Mouse (Mus musculus) stomach, adult 2 months (tissue): ENCODE results near the gene Tas2r123. TPM values are rescaled to one million over a fixed set of nuclear protein-coding genes. Genes with fewer than 3 reads are reported as not detected.

ENCODE experiments used
- polyA plus RNA-seq: library from polyadenylated mRNA; depleted of rRNA; stranded (reverse); fragments of >200 nt; gene quantifications from 2 replicates; pipeline ENCODE4 v1.2.3, GENCODE M21; 2012; rRNA removed

Tas2r123 gene
- not detected in 2 replicates for polyA plus RNA-seq

GRCm38 (mm10) chr6:132846842-132847241, at the start of gene Tas2r123:
TSS of gene Tas2r123 (plus strand) at chr6:132847142.

GRCm38 (mm10) chr6:132802518-132802917, 44.4 kb upstream of the Tas2r123 start, which contains the start of gene Tas2r117:
TSS of gene Tas2r117 (plus strand) at chr6:132802818.

GRCm38 (mm10) chr6:132855138-132855537, 8.2 kb downstream of the Tas2r123 start, which contains the start of gene Tas2r116:
TSS of gene Tas2r116 (plus strand) at chr6:132855438.

GRCm38 (mm10) chr6:132867708-132868107, 20.8 kb downstream of the Tas2r123 start, which contains the start of gene Tas2r110:
TSS of gene Tas2r110 (plus strand) at chr6:132868008.

GRCm38 (mm10) chr6:132892711-132893110, 45.8 kb downstream of the Tas2r123 start, which contains the start of gene Tas2r113:
TSS of gene Tas2r113 (plus strand) at chr6:132893011.

Other genes with a start within 250 kb of the Tas2r123 start
- gene A630073D07Rik, start 195.6 kb upstream of the Tas2r123 start, polyA plus RNA-seq, result not detected in 2 replicates
- not detected in 2 replicates for gene Tas2r120, start 190.2 kb upstream of the Tas2r123 start, polyA plus RNA-seq
- gene Tas2r121, start 146.1 kb upstream of the Tas2r123 start, polyA plus RNA-seq, result not detected in 2 replicates
- gene Tas2r122, start 135.2 kb upstream of the Tas2r123 start, polyA plus RNA-seq, result not detected in 2 replicates
- gene Tas2r115, start 109.1 kb upstream of the Tas2r123 start, polyA plus RNA-seq, result not detected in 2 replicates
- gene Tas2r124, start 92.4 kb upstream of the Tas2r123 start, polyA plus RNA-seq, result not detected in 2 replicates
- gene Tas2r102, start 85.0 kb upstream of the Tas2r123 start, polyA plus RNA-seq, result not detected in 2 replicates
- not detected in 2 replicates for gene Tas2r136, start 69.0 kb upstream of the Tas2r123 start, polyA plus RNA-seq
- not detected in 2 replicates for gene Tas2r117, start 44.3 kb upstream of the Tas2r123 start, polyA plus RNA-seq
- gene Tas2r116, start 8.3 kb downstream of the Tas2r123 start, polyA plus RNA-seq, result not detected in 2 replicates
- not detected in 2 replicates for gene Tas2r110, start 20.9 kb downstream of the Tas2r123 start, polyA plus RNA-seq
- not detected in 2 replicates for gene Tas2r113, start 45.9 kb downstream of the Tas2r123 start, polyA plus RNA-seq
- gene Tas2r125, start 62.5 kb downstream of the Tas2r123 start, polyA plus RNA-seq, result not detected in 2 replicates
- not detected in 2 replicates for gene Tas2r129, start 104.0 kb downstream of the Tas2r123 start, polyA plus RNA-seq
- gene Tas2r131, start 110.8 kb downstream of the Tas2r123 start, polyA plus RNA-seq, result not detected in 2 replicates
- not detected in 2 replicates for gene Tas2r109, start 133.8 kb downstream of the Tas2r123 start, polyA plus RNA-seq
- not detected in 2 replicates for gene Tas2r103, start 190.0 kb downstream of the Tas2r123 start, polyA plus RNA-seq
- gene Tas2r140, start 208.7 kb downstream of the Tas2r123 start, polyA plus RNA-seq, result not detected in 2 replicates